Mouse (Mus musculus) small intestine, adult 10 weeks (tissue): ENCODE results near the gene Olfr516. TPM values are rescaled to one million over a fixed set of nuclear protein-coding genes. Genes with fewer than 3 reads are reported as not detected.

ENCODE experiments used
- polyA plus RNA-seq: library from polyadenylated mRNA; stranded (reverse); fragments of 350-450 nt; fragmentation: Illumina TruSeq; extraction: RNeasy Lipid Tissue Mini Kit (QIAGEN cat#74804); gene quantifications from one replicate; pipeline ENCODE4 v1.2.3, GENCODE M21; 2014; ENCODE audit warnings: low replicate concordance

The Olfr516 gene
- polyA plus RNA-seq: not detected

GRCm38 (mm10) chr7:108850429-108850828 is at the start of gene Olfr516:
TSS of gene Olfr516 (minus strand) at chr7:108850529.

GRCm38 (mm10) chr7:108894320-108894719 is 44.0 kb upstream of the Olfr516 start, which contains the start of gene Olfr519:
TSS of gene Olfr519 (minus strand) at chr7:108894420.

GRCm38 (mm10) chr7:108884906-108885305 is 34.6 kb upstream of the Olfr516 start, which contains the start of gene Olfr518:
TSS of gene Olfr518 (minus strand) at chr7:108885006.

GRCm38 (mm10) chr7:108872279-108872678 is 21.9 kb upstream of the Olfr516 start, which contains the start of gene Olfr517:
TSS of gene Olfr517 (minus strand) at chr7:108872379.

GRCm38 (mm10) chr7:108825897-108826296 is 24.4 kb downstream of the Olfr516 start, which contains the start of gene Olfr514:
TSS of gene Olfr514 (minus strand) at chr7:108825997.

Other genes starting within 250 kb of the Olfr516 start
- not detected for gene Olfr506, start 239.7 kb downstream of the Olfr516 start, polyA plus RNA-seq
- not detected for gene Olfr507, start 228.7 kb downstream of the Olfr516 start, polyA plus RNA-seq
- gene Olfr508, start 220.5 kb downstream of the Olfr516 start, polyA plus RNA-seq: not detected
- not detected for gene Olfr509, start 198.6 kb downstream of the Olfr516 start, polyA plus RNA-seq
- gene Olfr510, start 184.1 kb downstream of the Olfr516 start, polyA plus RNA-seq: not detected
- gene Olfr512, start 137.2 kb downstream of the Olfr516 start, polyA plus RNA-seq: not detected
- not detected for gene Olfr513, start 99.6 kb downstream of the Olfr516 start, polyA plus RNA-seq
- not detected for gene Olfr514, start 24.5 kb downstream of the Olfr516 start, polyA plus RNA-seq
- gene Olfr517, start 21.9 kb upstream of the Olfr516 start, polyA plus RNA-seq: not detected
- not detected for gene Olfr518, start 34.5 kb upstream of the Olfr516 start, polyA plus RNA-seq
- not detected for gene Olfr519, start 43.9 kb upstream of the Olfr516 start, polyA plus RNA-seq
- 0.19 TPM for gene Nlrp10, start 79.6 kb upstream of the Olfr516 start, polyA plus RNA-seq
- gene Eif3f, start 83.9 kb upstream of the Olfr516 start, polyA plus RNA-seq: 19.4 TPM
- gene Tub, start 99.8 kb upstream of the Olfr516 start, polyA plus RNA-seq: 0.45 TPM
- 2.7 TPM for gene Ric3, start 232.8 kb upstream of the Olfr516 start, polyA plus RNA-seq